Mouse (Mus musculus) kidney, embryonic 16.5 days (tissue): ENCODE measurements around the gene Lrrc25. TPM values are rescaled to one million over a fixed set of nuclear protein-coding genes. Genes with fewer than 3 reads are reported as not detected.

ENCODE experiments used
- ATAC-seq: fragments of 200-750 bp; cut with Nextera tagmentation; 2 replicates; pipeline ENCODE4 v1.8.0; 2017; ENCODE audit warnings: moderate TSS enrichment; ENCODE audit not compliant: low FRiP score, low TSS enrichment
- H3K27ac ChIP-seq: fragments of 300-500 bp; sonication (generic); 2 replicates; pipeline ENCODE4 v1.5.1; 2014; ENCODE audit warnings: low read length
- H3K27me3 ChIP-seq: fragments of 300-500 bp; sonication (generic); 2 replicates; pipeline ENCODE4 v1.6.1; 2014; ENCODE audit warnings: low read length, control low read depth, mixed read lengths; ENCODE audit not compliant: insufficient read depth
- H3K36me3 ChIP-seq: fragments of 300-500 bp; sonication (generic); 2 replicates; pipeline ENCODE4 v1.6.1; 2014; ENCODE audit warnings: low read length, control low read depth, mixed read lengths; ENCODE audit not compliant: insufficient read depth
- H3K4me1 ChIP-seq: fragments of 300-500 bp; sonication (generic); 2 replicates; pipeline ENCODE4 v1.6.1; 2014; ENCODE audit warnings: low read length, control low read depth, mixed read lengths; ENCODE audit not compliant: insufficient read depth
- H3K4me2 ChIP-seq: fragments of 300-500 bp; sonication (generic); replicated peaks from 2 replicates; pipeline ENCODE4 v1.6.1; 2014; ENCODE audit warnings: low read depth, low read length
- H3K4me3 ChIP-seq: fragments of 300-500 bp; sonication (generic); 2 replicates; pipeline ENCODE4 v1.5.1; 2014; ENCODE audit warnings: mild to moderate bottlenecking, low read length
- H3K9ac ChIP-seq: fragments of 300-500 bp; sonication (generic); replicated peaks from 2 replicates; pipeline ENCODE4 v1.6.1; 2014; ENCODE audit warnings: low read length
- H3K9me3 ChIP-seq: fragments of 300-500 bp; sonication (generic); 2 replicates; pipeline ENCODE4 v1.6.1; 2016; ENCODE audit warnings: low read length, control low read depth
- WGBS: fragments of 180-500 bp; shearing (Covaris S2); extraction: QIAGEN DNeasy Blood & Tissue Kit; methylation state at CpG from one replicate; pipeline ENCODE4 v1.1.7; 2014; 5-methylcytosine and 5-hydroxymethylcytosine counted together
- polyA plus RNA-seq: library from polyadenylated mRNA; unstranded; fragments of >200 nt; fragmentation: Nextera tagmentation; extraction: Ambion mirVana; gene quantifications from 2 replicates; pipeline ENCODE4 v1.2.1, GENCODE M21; 2015

Gene Lrrc25
- polyA plus RNA-seq = 1.8 and 1.9 TPM in 2 replicates

- WGBS = 84% methylated on average over 3 of the region's 3 CpGs
- ATAC-seq = no peak
- Histone ChIP-seq H3K27me3 (0 out of 2 replicates have a peak, but pooled peaks cover 5% of the 10 kb centered on the region), H3K4me2 (no peak within 1 kb of the TSS), H3K4me1 (peaks cover 15% of the 10 kb centered on the region), H3K27ac (no peak within 1 kb of the TSS), H3K9ac (no peak within 1 kb of the TSS; the same call in 1 of the 2 replicates), H3K4me3 (no peak within 1 kb of the TSS), H3K36me3 (no peaks in the 10 kb centered on the region), H3K9me3 (no peaks in the 10 kb centered on the region)
Measured at GRCm38 (mm10) chr8:70615894-70616293, at the start of gene Lrrc25. Gene Lrrc25, plus strand, starts transcription at chr8:70616155.

- H3K4me1 ChIP-seq = peaks cover 18% of the 10 kb centered on the region
- H3K27me3 ChIP-seq = no peaks in the 10 kb centered on the region
- H3K4me2 ChIP-seq = no peak overlapping the region
- H3K4me3 ChIP-seq = no peak overlapping the region
- no peaks in the 10 kb centered on the region for H3K9me3 ChIP-seq
- H3K27ac ChIP-seq = no peak overlapping the region
- H3K36me3 ChIP-seq = 0 out of 2 replicates have a peak, but pooled peaks cover 5% of the 10 kb centered on the region
- no peak overlapping the region for H3K9ac ChIP-seq
- no peak for ATAC-seq
Measured at GRCm38 (mm10) chr8:70570360-70570759, 45.6 kb upstream of the Lrrc25 start.

GRCm38 (mm10) chr8:70570990-70571389 is 45.0 kb upstream of the Lrrc25 start:
- Histone ChIP-seq H3K4me2 (no peak overlapping the region), H3K4me3 (no peak overlapping the region), H3K9ac (no peak overlapping the region), H3K4me1 (peaks cover 12% of the 10 kb centered on the region; the same call in 1 of the 2 replicates), H3K9me3 (no peaks in the 10 kb centered on the region), H3K27me3 (no peaks in the 10 kb centered on the region), H3K27ac (no peak overlapping the region), H3K36me3 (0 out of 2 replicates have a peak, but pooled peaks cover 5% of the 10 kb centered on the region)
- ATAC-seq = no peak
- 80% methylated on average over 6 of the region's 6 CpGs for WGBS

- Histone ChIP-seq H3K36me3 (peaks cover 18% of the 10 kb centered on the region), H3K9ac (no peak overlapping the region), H3K4me1 (peaks cover 12% of the 10 kb centered on the region; the same call in 1 of the 2 replicates), H3K4me2 (no peak overlapping the region), H3K4me3 (no peak overlapping the region), H3K9me3 (no peaks in the 10 kb centered on the region), H3K27me3 (no peaks in the 10 kb centered on the region), H3K27ac (peak overlapping the region; percentile 35; the same call in 1 of the 2 replicates)
- ATAC-seq = no peak
Measured at GRCm38 (mm10) chr8:70574302-70574701, 41.7 kb upstream of the Lrrc25 start.

- Histone ChIP-seq H3K27ac (peak overlapping the region; percentile 35; the same call in 1 of the 2 replicates), H3K9me3 (no peaks in the 10 kb centered on the region), H3K4me3 (no peak overlapping the region), H3K9ac (no peak overlapping the region), H3K36me3 (peaks cover 20% of the 10 kb centered on the region), H3K4me1 (peaks cover 12% of the 10 kb centered on the region; the same call in 1 of the 2 replicates), H3K27me3 (no peaks in the 10 kb centered on the region), H3K4me2 (no peak overlapping the region)
- peak; percentile 49; the same call in 1 of the 2 replicates for ATAC-seq
- 52% methylated on average over 4 of the region's 4 CpGs for WGBS
Measured at GRCm38 (mm10) chr8:70574915-70575314, 41.0 kb upstream of the Lrrc25 start.

- peaks cover 39% of the 10 kb centered on the region for H3K36me3 ChIP-seq
Measured at GRCm38 (mm10) chr8:70577207-70577606, 38.7 kb upstream of the Lrrc25 start.

GRCm38 (mm10) chr8:70583476-70584387 is 32.2 kb upstream of the Lrrc25 start:
- H3K4me3 ChIP-seq = no peak overlapping the region
- no peaks in the 10 kb centered on the region for H3K27me3 ChIP-seq
- H3K4me2 ChIP-seq = no peak overlapping the region
- ATAC-seq = no peak
- no peaks in the 10 kb centered on the region for H3K9me3 ChIP-seq
- H3K27ac ChIP-seq = no peak overlapping the region
- no peaks in the 10 kb centered on the region for H3K4me1 ChIP-seq
- WGBS = 91% methylated on average over 18 of the region's 18 CpGs
- H3K9ac ChIP-seq = no peak overlapping the region
- peaks cover 53% of the 10 kb centered on the region for H3K36me3 ChIP-seq

More at GRCm38 (mm10) chr8:70577207-70577606, 38.7 kb upstream of the Lrrc25 start:
- 94% methylated on average over 3 of the region's 3 CpGs for WGBS
- no peak overlapping the region for H3K4me2 ChIP-seq
- no peaks in the 10 kb centered on the region for H3K27me3 ChIP-seq
- H3K4me1 ChIP-seq = peaks cover 8% of the 10 kb centered on the region; the same call in 1 of the 2 replicates
- H3K27ac ChIP-seq = no peak overlapping the region
- ATAC-seq = no peak
- H3K4me3 ChIP-seq = no peak overlapping the region
- no peak overlapping the region for H3K9ac ChIP-seq
- H3K9me3 ChIP-seq = no peaks in the 10 kb centered on the region

GRCm38 (mm10) chr8:70584606-70585257 is 31.2 kb upstream of the Lrrc25 start:
- Histone ChIP-seq H3K4me1 (no peaks in the 10 kb centered on the region), H3K9ac (no peak overlapping the region), H3K27ac (no peak overlapping the region), H3K4me2 (no peak overlapping the region), H3K9me3 (no peaks in the 10 kb centered on the region), H3K36me3 (peaks cover 54% of the 10 kb centered on the region), H3K4me3 (no peak overlapping the region), H3K27me3 (no peaks in the 10 kb centered on the region)
- no peak; the same call in none of the 2 replicates for ATAC-seq
- WGBS = 93% methylated on average over 9 of the region's 9 CpGs

GRCm38 (mm10) chr8:70585258-70585652 is 30.7 kb upstream of the Lrrc25 start:
- Histone ChIP-seq H3K9ac (no peak overlapping the region), H3K4me2 (no peak overlapping the region), H3K27ac (no peak overlapping the region), H3K9me3 (no peaks in the 10 kb centered on the region), H3K36me3 (peaks cover 53% of the 10 kb centered on the region), H3K4me1 (no peaks in the 10 kb centered on the region), H3K4me3 (no peak overlapping the region), H3K27me3 (no peaks in the 10 kb centered on the region)
- WGBS = 36% methylated on average over 7 of the region's 7 CpGs
- peak; percentile 43 for ATAC-seq
